Mouse (Mus musculus): ENCODE measurements around the gene Fgd3. TPM values are rescaled to one million over a fixed set of nuclear protein-coding genes. Genes with fewer than 3 reads are reported as not detected.

Fgd3 gene
- polyA plus RNA-seq, 1 experiment from 2014 or later, result 0.64 TPM

DNA sequence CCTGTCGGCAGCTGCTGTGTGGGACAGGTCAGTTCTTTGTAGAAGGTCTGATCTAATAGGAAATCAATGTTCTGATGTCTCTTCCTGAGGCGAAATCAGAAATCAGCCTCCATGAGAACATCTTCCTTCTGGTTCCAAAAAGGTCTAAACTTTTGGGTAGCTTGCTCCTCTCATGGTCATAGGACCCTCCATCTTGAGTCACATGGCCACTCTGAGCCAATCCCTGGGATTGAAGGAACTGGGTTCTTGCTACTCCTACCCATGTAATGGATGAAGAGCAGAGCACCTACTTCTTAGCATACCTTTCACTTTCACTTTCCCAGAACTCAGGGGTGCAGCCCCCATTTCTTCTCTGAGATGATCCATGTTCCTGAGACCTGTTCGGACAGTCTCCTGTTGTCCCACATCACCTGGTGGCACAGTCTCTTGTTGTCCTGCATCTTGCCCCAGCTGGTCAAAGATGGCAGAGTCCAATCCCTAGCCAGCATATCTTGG lies 62.2 kb downstream of the Fgd3 start:
- H3K9me3 ChIP-seq (replicated peaks; ENCODE audit: control insufficient read depth, low read length), result 0 out of 2 replicates have a peak, but pooled peaks cover 2% of the 10 kb centered on the region
- H3K4me3 ChIP-seq (ENCODE audit: low read depth, low read length), result no peak overlapping the region
- 70% methylated on average over 3 of the region's 3 CpGs for WGBS (ENCODE audit: insufficient replicate concordance)
- no peaks in the 10 kb centered on the region for H3K36me3 ChIP-seq (ENCODE audit: control insufficient read depth, insufficient read depth, low read length)
- H3K4me2 ChIP-seq, result no peak overlapping the region
- H3K27me3 ChIP-seq (ENCODE audit: control insufficient read depth, insufficient read depth, low read length), result no peaks in the 10 kb centered on the region
- H3K9ac ChIP-seq (ENCODE audit: low read depth, low read length), result no peak overlapping the region
- ATAC-seq (replicated peaks; ENCODE audit: insufficient number of reproducible peaks, low FRiP score, low TSS enrichment), result no peak
- no peak overlapping the region for H3K27ac ChIP-seq (ENCODE audit: low read depth, low read length)
- no peaks in the 10 kb centered on the region for H3K4me1 ChIP-seq (ENCODE audit: control insufficient read depth, insufficient read depth, low read length)

DNA sequence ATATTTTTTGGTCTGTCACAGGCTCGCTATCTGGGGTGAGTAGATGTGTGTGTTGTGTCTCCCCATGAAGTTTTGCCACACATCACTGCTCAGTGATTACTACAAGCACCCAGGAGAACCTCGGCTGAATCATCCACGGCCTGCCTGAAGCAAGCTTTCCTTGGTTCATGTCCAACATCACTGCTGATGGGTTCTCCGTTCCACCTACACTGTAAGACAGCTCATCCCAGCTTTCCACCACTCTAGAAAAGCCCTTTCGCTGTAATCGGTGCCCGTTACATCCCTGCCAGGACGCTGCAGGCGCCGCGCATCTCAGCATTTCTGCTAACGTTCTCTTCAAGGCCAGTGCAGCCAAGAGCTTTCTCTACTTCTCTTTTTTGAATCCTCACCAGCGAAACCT lies 67.4 kb downstream of the Fgd3 start:
- Histone ChIP-seq H3K9ac (ENCODE audit: low read depth, low read length) (no peak overlapping the region), H3K27me3 (ENCODE audit: control insufficient read depth, insufficient read depth, low read length) (peaks cover 12% of the 10 kb centered on the region), H3K4me2 (no peak overlapping the region), H3K4me3 (ENCODE audit: low read depth, low read length) (no peak overlapping the region), H3K27ac (ENCODE audit: low read depth, low read length) (no peak overlapping the region), H3K9me3 (replicated peaks; ENCODE audit: control insufficient read depth, low read length) (no peaks in the 10 kb centered on the region), H3K4me1 (ENCODE audit: control insufficient read depth, insufficient read depth, low read length) (peaks cover 7% of the 10 kb centered on the region; the same call in 1 of the 2 replicates), H3K36me3 (ENCODE audit: control insufficient read depth, insufficient read depth, low read length) (no peaks in the 10 kb centered on the region)
- 86% methylated on average over 13 of the region's 13 CpGs for WGBS (ENCODE audit: insufficient replicate concordance)
- no peak for ATAC-seq (replicated peaks; ENCODE audit: insufficient number of reproducible peaks, low FRiP score, low TSS enrichment)

DNA sequence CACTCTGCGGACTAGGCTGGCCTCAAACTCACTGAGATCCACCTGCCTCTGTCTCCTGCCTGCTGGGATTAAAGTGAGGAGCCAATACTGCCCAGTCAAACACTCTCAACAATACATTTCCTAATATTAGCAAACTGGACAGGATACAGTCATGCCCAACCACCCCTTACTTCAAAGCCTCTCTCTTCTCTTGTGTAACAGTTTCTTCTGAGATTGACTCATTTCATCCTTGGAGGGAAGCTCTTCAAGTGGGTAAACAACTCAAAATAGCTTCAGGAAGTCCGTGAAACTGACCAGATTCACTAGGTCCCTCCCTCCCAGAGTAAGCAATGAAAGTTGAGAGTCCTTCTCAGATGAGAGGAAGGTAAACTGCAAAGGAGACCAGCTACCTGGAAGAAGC lies 68.0 kb downstream of the Fgd3 start:
- Histone ChIP-seq H3K9ac (ENCODE audit: low read depth, low read length) (no peak overlapping the region), H3K36me3 (ENCODE audit: control insufficient read depth, insufficient read depth, low read length) (no peaks in the 10 kb centered on the region), H3K27me3 (ENCODE audit: control insufficient read depth, insufficient read depth, low read length) (peaks cover 18% of the 10 kb centered on the region), H3K4me3 (ENCODE audit: low read depth, low read length) (no peak overlapping the region), H3K9me3 (replicated peaks; ENCODE audit: control insufficient read depth, low read length) (no peaks in the 10 kb centered on the region), H3K4me2 (no peak overlapping the region), H3K27ac (ENCODE audit: low read depth, low read length) (no peak overlapping the region), H3K4me1 (ENCODE audit: control insufficient read depth, insufficient read depth, low read length) (peaks cover 7% of the 10 kb centered on the region; the same call in 1 of the 2 replicates)
- no peak for ATAC-seq (replicated peaks; ENCODE audit: insufficient number of reproducible peaks, low FRiP score, low TSS enrichment)
- 53% methylated on average over 2 of the region's 2 CpGs for WGBS (ENCODE audit: insufficient replicate concordance)

DNA sequence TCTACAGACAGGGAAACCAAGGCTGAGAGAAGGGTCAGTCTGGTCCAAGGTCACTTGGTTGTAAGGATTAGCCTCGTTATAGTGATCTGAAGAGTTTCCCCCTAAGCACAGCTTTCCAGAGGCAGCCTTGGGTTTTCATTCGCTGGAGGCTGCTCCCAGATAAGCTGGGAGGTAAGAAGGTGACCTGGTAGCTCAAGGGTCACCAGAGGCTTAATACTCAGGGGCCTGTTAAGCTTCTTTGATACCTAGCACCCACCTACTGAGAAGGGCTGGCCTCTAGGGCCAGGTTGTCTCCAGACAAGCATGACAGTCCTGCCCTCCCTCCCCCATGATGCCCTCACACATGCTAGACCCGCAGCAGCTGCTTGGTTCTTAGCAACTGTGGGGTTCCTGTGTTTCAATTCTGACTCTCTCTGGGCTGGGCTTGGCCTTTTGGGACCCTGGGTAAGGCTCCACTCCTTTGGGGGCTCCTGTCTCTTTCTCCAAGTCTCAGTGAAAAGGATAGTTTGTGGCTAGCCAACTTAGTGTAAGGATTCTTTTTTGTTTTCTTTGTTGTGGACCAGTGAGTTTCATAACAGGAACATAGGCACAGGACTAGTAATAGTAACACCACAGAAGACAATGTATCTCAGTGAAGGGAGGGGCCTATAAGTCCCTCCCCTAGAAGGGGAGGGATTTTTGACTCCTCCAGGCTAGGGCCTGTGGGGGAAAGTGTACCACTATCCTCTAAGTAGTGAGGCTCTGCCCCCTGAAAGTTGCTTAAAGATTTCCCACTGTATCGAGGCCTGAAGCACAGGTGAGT lies 69.2 kb downstream of the Fgd3 start:
- Histone ChIP-seq H3K27ac (ENCODE audit: low read depth, low read length) (no peak overlapping the region), H3K9ac (ENCODE audit: low read depth, low read length) (no peak overlapping the region), H3K4me2 (no peak overlapping the region), H3K36me3 (ENCODE audit: control insufficient read depth, insufficient read depth, low read length) (no peaks in the 10 kb centered on the region), H3K4me1 (ENCODE audit: control insufficient read depth, insufficient read depth, low read length) (peaks cover 7% of the 10 kb centered on the region; the same call in 1 of the 2 replicates), H3K27me3 (ENCODE audit: control insufficient read depth, insufficient read depth, low read length) (peaks cover 28% of the 10 kb centered on the region), H3K9me3 (replicated peaks; ENCODE audit: control insufficient read depth, low read length) (no peaks in the 10 kb centered on the region), H3K4me3 (ENCODE audit: low read depth, low read length) (no peak overlapping the region)
- WGBS (ENCODE audit: insufficient replicate concordance), result 17% methylated on average over 4 of the region's 4 CpGs
- ATAC-seq (replicated peaks; ENCODE audit: insufficient number of reproducible peaks, low FRiP score, low TSS enrichment), result no peak

DNA sequence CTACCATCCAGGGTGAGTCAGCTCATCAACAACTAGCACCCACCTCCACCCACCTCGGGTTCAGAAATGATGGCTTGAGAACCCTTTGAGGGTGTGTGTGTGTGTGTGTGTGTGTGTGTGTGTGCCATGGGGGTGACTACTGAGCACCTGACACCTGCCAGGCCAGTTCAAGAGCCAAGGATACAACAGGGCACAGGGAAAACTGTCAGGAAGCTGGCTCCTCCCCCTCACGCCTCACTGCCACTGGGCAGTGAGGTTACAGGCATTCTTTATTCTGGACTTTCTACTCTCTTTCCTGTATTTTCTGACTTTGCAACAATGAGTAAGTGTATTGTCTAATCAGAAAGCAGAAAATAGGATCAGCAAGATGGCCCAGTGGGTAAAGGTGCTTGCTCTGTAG lies 70.5 kb downstream of the Fgd3 start:
- peaks cover 7% of the 10 kb centered on the region; the same call in 1 of the 2 replicates for H3K4me1 ChIP-seq (ENCODE audit: control insufficient read depth, insufficient read depth, low read length)
- H3K9ac ChIP-seq (ENCODE audit: low read depth, low read length), result no peak overlapping the region
- WGBS (ENCODE audit: insufficient replicate concordance), result 58% methylated on average over 2 of the region's 2 CpGs
- no peak overlapping the region for H3K4me3 ChIP-seq (ENCODE audit: low read depth, low read length)
- H3K27me3 ChIP-seq (ENCODE audit: control insufficient read depth, insufficient read depth, low read length), result peaks cover 31% of the 10 kb centered on the region
- no peak overlapping the region for H3K27ac ChIP-seq (ENCODE audit: low read depth, low read length)
- H3K9me3 ChIP-seq (replicated peaks; ENCODE audit: control insufficient read depth, low read length), result no peaks in the 10 kb centered on the region
- no peak for ATAC-seq (replicated peaks; ENCODE audit: insufficient number of reproducible peaks, low FRiP score, low TSS enrichment)
- no peaks in the 10 kb centered on the region for H3K36me3 ChIP-seq (ENCODE audit: control insufficient read depth, insufficient read depth, low read length)
- H3K4me2 ChIP-seq, result no peak overlapping the region

DNA sequence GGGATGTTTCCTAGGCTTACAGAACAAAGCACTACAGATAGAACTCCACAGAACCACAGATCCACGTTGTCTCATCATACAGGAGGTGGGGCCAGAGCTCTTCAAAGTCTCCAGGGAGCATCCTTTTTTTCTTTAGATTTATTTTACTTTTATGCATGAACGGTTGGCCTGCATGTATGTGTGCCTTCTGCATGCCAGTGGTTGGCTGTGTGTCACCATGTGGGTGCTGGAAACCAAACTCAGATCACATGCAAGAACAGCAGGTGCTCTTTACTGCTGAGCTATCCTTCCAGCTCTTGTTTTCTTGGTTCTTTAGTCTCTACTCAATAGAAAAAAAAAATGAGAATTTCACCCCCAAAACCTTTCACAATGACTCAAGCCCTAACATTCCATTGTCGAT lies 71.2 kb downstream of the Fgd3 start:
- Histone ChIP-seq H3K4me1 (ENCODE audit: control insufficient read depth, insufficient read depth, low read length) (peaks cover 7% of the 10 kb centered on the region; the same call in 1 of the 2 replicates), H3K9ac (ENCODE audit: low read depth, low read length) (no peak overlapping the region), H3K27ac (ENCODE audit: low read depth, low read length) (no peak overlapping the region), H3K36me3 (ENCODE audit: control insufficient read depth, insufficient read depth, low read length) (no peaks in the 10 kb centered on the region), H3K9me3 (replicated peaks; ENCODE audit: control insufficient read depth, low read length) (no peaks in the 10 kb centered on the region), H3K4me3 (ENCODE audit: low read depth, low read length) (no peak overlapping the region), H3K4me2 (no peak overlapping the region), H3K27me3 (ENCODE audit: control insufficient read depth, insufficient read depth, low read length) (peaks cover 31% of the 10 kb centered on the region)
- 51% methylated on average over 3 of the region's 3 CpGs for WGBS (ENCODE audit: insufficient replicate concordance)
- ATAC-seq (replicated peaks; ENCODE audit: insufficient number of reproducible peaks, low FRiP score, low TSS enrichment), result no peak

DNA sequence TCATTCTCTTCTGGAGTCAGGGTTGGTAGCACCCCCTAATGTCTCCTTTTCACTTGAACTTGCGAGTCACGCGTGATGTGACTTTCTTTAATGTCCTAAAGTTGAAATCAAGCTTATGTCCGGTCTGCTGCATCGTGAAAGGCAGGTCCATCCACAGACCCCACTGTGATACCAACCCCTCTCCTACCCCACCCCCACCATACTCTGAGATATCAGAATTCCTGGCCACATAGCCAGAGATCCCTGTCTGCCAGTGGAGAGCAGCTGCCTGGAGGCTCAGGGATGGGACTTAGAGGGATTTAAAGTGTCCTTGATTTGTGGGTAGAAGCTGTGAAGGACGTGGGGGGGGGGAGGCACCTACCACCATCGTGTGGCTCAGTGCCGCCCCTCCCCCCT lies 71.6 kb downstream of the Fgd3 start, which contains the start of gene Susd3:
Gene Susd3, minus strand, starts transcription at position 240 of the 396 bp plus-strand sequence.
- WGBS (ENCODE audit: insufficient replicate concordance), result 16% methylated on average over 7 of the region's 8 CpGs
- no peaks in the 10 kb centered on the region for H3K36me3 ChIP-seq (ENCODE audit: control insufficient read depth, insufficient read depth, low read length)
- H3K4me1 ChIP-seq (ENCODE audit: control insufficient read depth, insufficient read depth, low read length), result peaks cover 7% of the 10 kb centered on the region; the same call in 1 of the 2 replicates
- H3K9me3 ChIP-seq (replicated peaks; ENCODE audit: control insufficient read depth, low read length), result no peaks in the 10 kb centered on the region
- H3K27ac ChIP-seq (ENCODE audit: low read depth, low read length), result no peak within 1 kb of the TSS
- H3K9ac ChIP-seq (ENCODE audit: low read depth, low read length), result no peak within 1 kb of the TSS
- peak within 1 kb of the TSS; percentile 31 for H3K4me3 ChIP-seq (ENCODE audit: low read depth, low read length)
- no peak for ATAC-seq (replicated peaks; ENCODE audit: insufficient number of reproducible peaks, low FRiP score, low TSS enrichment)
- peaks cover 31% of the 10 kb centered on the region for H3K27me3 ChIP-seq (ENCODE audit: control insufficient read depth, insufficient read depth, low read length)
- H3K4me2 ChIP-seq, result peak within 1 kb of the TSS; percentile 57

DNA sequence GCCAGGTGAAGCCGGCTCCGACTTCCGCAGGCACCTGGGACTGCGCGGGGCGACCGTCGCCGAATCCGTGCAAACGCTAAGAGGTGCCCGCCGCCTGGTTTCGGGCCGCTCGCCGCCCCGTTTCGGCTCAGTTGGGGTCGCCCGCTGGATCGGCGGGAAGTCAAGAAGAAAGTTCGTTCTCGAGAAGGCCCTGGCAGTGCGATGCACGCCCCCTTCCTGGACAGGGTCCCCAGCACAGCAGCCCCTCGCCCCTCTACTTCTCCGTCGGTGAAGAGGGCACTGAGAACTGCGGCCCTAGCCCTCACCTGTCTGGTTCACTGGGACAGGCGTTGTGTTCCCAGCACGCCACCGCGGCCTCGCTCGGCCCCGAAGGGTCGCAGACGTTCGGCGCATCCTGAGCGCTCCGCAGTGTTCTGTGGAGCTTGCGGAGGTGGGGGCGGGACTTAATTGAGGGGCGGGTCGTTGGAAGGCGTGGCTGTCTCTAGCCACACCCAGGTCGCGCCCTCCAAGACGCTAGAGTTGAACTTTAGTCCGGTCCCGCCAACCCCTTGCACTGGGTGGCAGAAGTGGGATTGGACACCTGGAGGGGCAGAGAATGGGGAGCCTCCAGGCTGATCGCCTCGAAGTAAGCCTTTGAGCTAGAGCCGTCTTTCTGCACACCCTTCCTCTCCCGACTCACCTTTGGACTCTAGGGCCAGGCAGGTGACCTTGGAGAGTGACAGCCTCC lies 72.2 kb downstream of the Fgd3 start:
- 0 out of 2 replicates have a peak, but pooled peaks have one; percentile 24 for ATAC-seq (replicated peaks; ENCODE audit: insufficient number of reproducible peaks, low FRiP score, low TSS enrichment)
- H3K9me3 ChIP-seq (replicated peaks; ENCODE audit: control insufficient read depth, low read length), result no peaks in the 10 kb centered on the region
- H3K27ac ChIP-seq (ENCODE audit: low read depth, low read length), result no peak overlapping the region
- no peak overlapping the region for H3K9ac ChIP-seq (ENCODE audit: low read depth, low read length)
- peaks cover 31% of the 10 kb centered on the region for H3K27me3 ChIP-seq (ENCODE audit: control insufficient read depth, insufficient read depth, low read length)
- H3K4me2 ChIP-seq, result peak overlapping the region; percentile 57
- peaks cover 7% of the 10 kb centered on the region; the same call in 1 of the 2 replicates for H3K4me1 ChIP-seq (ENCODE audit: control insufficient read depth, insufficient read depth, low read length)
- 1% methylated on average over 58 of the region's 58 CpGs for WGBS (ENCODE audit: insufficient replicate concordance)
- H3K4me3 ChIP-seq (ENCODE audit: low read depth, low read length), result peak overlapping the region; percentile 31
- H3K36me3 ChIP-seq (ENCODE audit: control insufficient read depth, insufficient read depth, low read length), result no peaks in the 10 kb centered on the region

Data from heart, embryonic 11.5 days (tissue).